Mouse (Mus musculus) liver, embryonic 14.5 days (tissue): ENCODE measurements at regions not wholly inside any gene's neighbourhood (a gene's known extent, or its start where the extent isn't known, plus 50 kb on each side); places are given as distances from the start of the nearest gene placed in this dataset.

ENCODE experiments used
- ATAC-seq: fragments of 200-750 bp; cut with Nextera tagmentation; 2 replicates; pipeline ENCODE4 v1.8.0; 2017; ENCODE audit warnings: moderate number of reproducible peaks, mild to moderate bottlenecking, moderate library complexity; ENCODE audit not compliant: insufficient read depth
- DNase-seq, 3 experiments: peaks; one replicate each; pipeline ENCODE4 v3.0.0-alpha.2; 2012 to 2013; ENCODE audit warnings: low read depth in 3 of 3, low spot score in 3 of 3
- H3K27ac ChIP-seq: fragments of 300-500 bp; sonication (generic); 2 replicates; pipeline ENCODE4 v1.5.1; 2014; ENCODE audit warnings: moderate library complexity, mild to moderate bottlenecking, control low read depth, inconsistent platforms
- H3K27me3 ChIP-seq: fragments of 300-500 bp; sonication (generic); 2 replicates; pipeline ENCODE4 v1.6.1; 2014; ENCODE audit warnings: mild to moderate bottlenecking, low read length, moderate library complexity; ENCODE audit not compliant: control insufficient read depth, insufficient read depth
- H3K36me3 ChIP-seq: fragments of 300-500 bp; sonication (generic); replicated peaks from 2 replicates; pipeline ENCODE4 v1.6.1; 2014; ENCODE audit warnings: low read depth; ENCODE audit not compliant: control insufficient read depth, insufficient read depth
- H3K4me1 ChIP-seq, 2 experiments: fragments of 200-500 bp in 1 of 2; fragments of 300-500 bp in 1 of 2; sonication (generic) in 1 of 2; replicated peaks; 2 replicates each; pipeline ENCODE4 v1.6.1; 2012 to 2014; ENCODE audit warnings: antibody characterized with exemption in 1 of 2, inconsistent platforms in 1 of 2, low read length in 1 of 2; ENCODE audit not compliant: control insufficient read depth in 2 of 2, insufficient read depth in 2 of 2
- H3K4me2 ChIP-seq: fragments of 300-500 bp; sonication (generic); 2 replicates; pipeline ENCODE4 v1.6.1; 2014; ENCODE audit warnings: low read depth, mild to moderate bottlenecking, control low read depth, moderate library complexity
- H3K4me3 ChIP-seq, 2 experiments: fragments of 200-500 bp in 1 of 2; fragments of 300-500 bp in 1 of 2; sonication (generic) in 1 of 2; 2 replicates each; pipeline ENCODE4 v1.5.1; 2012 to 2014; ENCODE audit warnings: low read depth in 2 of 2, low read length in 2 of 2, mild to moderate bottlenecking in 2 of 2, control low read depth in 1 of 2, inconsistent platforms in 1 of 2, moderate library complexity in 1 of 2; ENCODE audit not compliant: insufficient read depth in 1 of 2
- H3K9ac ChIP-seq: fragments of 300-500 bp; sonication (generic); replicated peaks from 2 replicates; pipeline ENCODE4 v1.6.1; 2014; ENCODE audit warnings: mild to moderate bottlenecking, control low read depth, moderate library complexity
- H3K9me3 ChIP-seq: fragments of 300-500 bp; sonication (generic); 2 replicates; pipeline ENCODE4 v1.6.1; 2016; ENCODE audit warnings: low read length, mixed read lengths; ENCODE audit not compliant: control insufficient read depth
- CTCF ChIP-seq: IDR thresholded peaks from 2 replicates; pipeline ENCODE4 v1.5.1; 2016; ENCODE audit warnings: antibody characterized with exemption, low read depth, control low read depth
- EP300 ChIP-seq: IDR thresholded peaks from 2 replicates; pipeline ENCODE4 v1.6.1; 2016; ENCODE audit warnings: antibody characterized with exemption, low read depth
- WGBS: fragments of 180-500 bp; shearing (Covaris S2); extraction: QIAGEN DNeasy Blood & Tissue Kit; methylation state at CpG from one replicate; pipeline ENCODE4 v1.1.7; 2014; ENCODE audit not compliant: insufficient replicate concordance; 5-methylcytosine and 5-hydroxymethylcytosine counted together

DNA sequence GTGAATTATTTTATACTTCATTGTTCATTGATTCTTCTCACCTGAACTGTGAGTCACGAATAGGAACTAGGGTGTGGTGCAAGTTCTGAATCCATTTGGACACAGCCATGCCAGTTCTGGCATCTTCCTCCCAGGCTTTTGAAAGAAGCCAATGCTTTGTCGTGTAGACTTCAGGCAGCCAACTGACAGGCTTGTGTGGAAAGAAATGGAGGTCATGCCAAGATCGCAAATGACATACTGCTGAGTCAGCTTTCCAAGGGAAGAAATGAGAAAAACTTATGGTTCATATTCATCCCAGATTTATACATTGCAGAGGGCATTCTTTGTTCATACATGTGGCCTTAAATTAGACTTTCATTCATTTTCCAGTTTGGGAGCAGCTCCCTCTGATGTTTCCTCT lies 285.8 kb upstream of the Ndst3 start:
- ATAC-seq (no peak), DNase-seq (no peak)
- no peak overlapping the region for H3K27ac ChIP-seq
- H3K36me3 ChIP-seq, result no peaks in the 10 kb centered on the region
- 64% methylated on average over 3 of the region's 3 CpGs for WGBS
- no peaks in the 10 kb centered on the region for H3K4me1 ChIP-seq
- H3K4me3 ChIP-seq, result no peak overlapping the region
- H3K9me3 ChIP-seq, result no peaks in the 10 kb centered on the region
- no peaks in the 10 kb centered on the region for H3K27me3 ChIP-seq
- TF ChIP-seq CTCF (no peak), EP300 (no peak)
- H3K9ac ChIP-seq, result no peak overlapping the region
- no peak overlapping the region for H3K4me2 ChIP-seq

DNA sequence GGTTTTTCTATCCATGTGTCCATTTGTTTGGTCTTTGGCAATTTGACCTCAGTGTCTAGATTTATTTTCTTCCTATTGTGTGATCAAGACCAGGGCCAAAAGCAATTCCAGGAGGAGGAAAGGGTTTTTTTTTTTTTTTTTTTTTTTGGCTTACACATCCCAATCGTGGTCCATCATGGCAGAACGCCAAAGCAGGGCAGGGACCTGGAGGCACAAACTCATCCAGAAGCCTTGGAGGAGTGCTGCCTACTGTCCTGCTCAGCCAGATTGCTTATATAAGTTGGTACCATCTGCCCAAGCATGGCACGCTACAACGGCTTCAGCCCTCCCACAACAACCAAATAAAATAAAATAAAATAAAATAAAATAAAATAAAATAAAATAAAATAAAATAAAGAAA lies 286.5 kb upstream of the Ndst3 start:
- H3K4me3 ChIP-seq, result no peak overlapping the region
- H3K9me3 ChIP-seq, result no peaks in the 10 kb centered on the region
- no peak overlapping the region for H3K27ac ChIP-seq
- H3K4me1 ChIP-seq, result no peaks in the 10 kb centered on the region
- H3K36me3 ChIP-seq, result no peaks in the 10 kb centered on the region
- ATAC-seq, result no peak
- TF ChIP-seq EP300 (no peak), CTCF (no peak)
- no peak overlapping the region for H3K4me2 ChIP-seq
- no peak for DNase-seq
- 56% methylated on average over 4 of the region's 4 CpGs for WGBS
- H3K9ac ChIP-seq, result no peak overlapping the region
- H3K27me3 ChIP-seq, result no peaks in the 10 kb centered on the region

DNA sequence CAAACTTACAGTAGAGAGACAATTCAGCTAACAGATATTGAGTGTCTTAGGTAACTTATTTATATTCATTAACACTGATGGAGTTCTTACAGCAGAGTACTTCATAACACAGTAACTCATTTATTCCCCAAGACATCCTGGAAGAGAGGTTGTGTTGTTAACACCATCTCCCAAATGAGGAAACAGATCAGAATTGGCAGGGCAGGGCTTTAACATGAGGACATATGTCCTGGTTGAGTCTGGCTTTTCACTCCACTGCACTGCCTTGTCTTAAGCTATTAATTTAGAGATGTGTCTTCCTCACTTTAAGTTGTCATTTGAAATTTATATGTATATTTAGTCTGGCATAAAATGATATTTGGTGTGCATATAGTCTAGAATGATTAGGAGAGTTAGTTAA lies 292.4 kb upstream of the Ndst3 start:
- TF ChIP-seq EP300, result no peak
- TF ChIP-seq CTCF, result no peak
- H3K4me1 ChIP-seq, result no peaks in the 10 kb centered on the region
- no peaks in the 10 kb centered on the region for H3K36me3 ChIP-seq
- DNase-seq, result no peak
- H3K4me3 ChIP-seq, result no peak overlapping the region
- no peak overlapping the region for H3K27ac ChIP-seq
- H3K27me3 ChIP-seq, result no peaks in the 10 kb centered on the region
- no peak overlapping the region for H3K9ac ChIP-seq
- no peak for ATAC-seq
- H3K9me3 ChIP-seq, result no peaks in the 10 kb centered on the region
- H3K4me2 ChIP-seq, result no peak overlapping the region

DNA sequence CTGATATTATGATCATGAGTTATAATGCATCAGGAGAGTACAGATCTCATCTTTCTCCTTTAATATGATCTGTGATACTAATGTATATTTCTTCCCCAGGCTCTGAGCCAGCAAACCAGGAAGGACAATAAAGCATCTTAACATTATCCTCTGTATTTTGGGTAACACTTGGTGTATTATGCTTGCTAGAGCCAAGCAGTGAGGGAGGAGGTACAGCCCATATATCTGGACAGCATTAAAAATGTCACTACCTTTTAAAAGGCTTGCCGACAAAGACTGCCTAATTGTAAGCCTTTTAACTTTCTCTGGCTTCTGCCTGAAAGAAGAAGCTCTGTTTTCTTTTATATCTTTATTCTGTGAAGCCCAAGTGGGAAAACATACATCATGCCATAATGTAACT lies 292.9 kb upstream of the Ndst3 start:
- WGBS, result 62% methylated on average over 1 of the region's 1 CpGs
- no peak overlapping the region for H3K9ac ChIP-seq
- no peak overlapping the region for H3K4me2 ChIP-seq
- no peak for ATAC-seq
- no peaks in the 10 kb centered on the region for H3K36me3 ChIP-seq
- no peak overlapping the region for H3K4me3 ChIP-seq
- H3K4me1 ChIP-seq, result no peaks in the 10 kb centered on the region
- no peak for DNase-seq
- TF ChIP-seq CTCF (no peak), EP300 (no peak)
- no peaks in the 10 kb centered on the region for H3K9me3 ChIP-seq
- no peak overlapping the region for H3K27ac ChIP-seq
- no peaks in the 10 kb centered on the region for H3K27me3 ChIP-seq

DNA sequence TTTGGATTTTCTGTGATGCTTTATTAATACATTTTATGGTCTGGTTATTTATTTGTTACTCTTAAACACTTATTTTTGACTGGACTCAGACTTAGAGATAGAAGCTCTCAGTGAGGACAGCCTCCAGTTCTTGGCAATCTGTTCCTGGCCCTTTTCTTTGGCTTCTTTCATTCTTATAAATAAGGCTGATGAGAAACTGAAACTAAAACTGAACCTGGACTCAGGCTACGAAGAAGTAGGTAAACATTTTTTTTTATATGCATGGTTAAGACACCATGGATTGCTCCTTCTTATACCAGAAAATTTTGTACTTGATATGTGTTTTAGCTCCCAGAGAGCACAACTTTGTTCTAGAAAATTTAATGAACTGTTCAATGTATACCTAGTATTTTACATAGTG lies 293.4 kb upstream of the Ndst3 start:
- H3K9me3 ChIP-seq, result no peaks in the 10 kb centered on the region
- no peak overlapping the region for H3K4me3 ChIP-seq
- no peaks in the 10 kb centered on the region for H3K27me3 ChIP-seq
- H3K36me3 ChIP-seq, result no peaks in the 10 kb centered on the region
- no peak for TF ChIP-seq EP300
- TF ChIP-seq CTCF, result no peak
- ATAC-seq (no peak), DNase-seq (no peak)
- H3K4me2 ChIP-seq, result no peak overlapping the region
- 17% methylated on average over 1 of the region's 1 CpGs for WGBS
- H3K4me1 ChIP-seq, result no peaks in the 10 kb centered on the region
- H3K9ac ChIP-seq, result no peak overlapping the region
- H3K27ac ChIP-seq, result no peak overlapping the region
